Mouse (Mus musculus) stomach, postnatal 0 days (tissue): ENCODE measurements around the gene Tdrd9.
"Not testable (repeated sequence)": the region's sequence is repeated elsewhere in the genome, so short reads cannot be mapped to it uniquely, and the experiment has no call there.

ENCODE experiments used
- CTCF ChIP-seq: IDR thresholded peaks from 2 replicates; pipeline ENCODE4 v1.5.1; 2016; ENCODE audit warnings: antibody characterized with exemption, low read depth, mild to moderate bottlenecking, moderate library complexity
- EP300 ChIP-seq: optimal IDR thresholded peaks from 2 replicates; pipeline ENCODE3; 2016; ENCODE audit warnings: antibody characterized with exemption

DNA sequence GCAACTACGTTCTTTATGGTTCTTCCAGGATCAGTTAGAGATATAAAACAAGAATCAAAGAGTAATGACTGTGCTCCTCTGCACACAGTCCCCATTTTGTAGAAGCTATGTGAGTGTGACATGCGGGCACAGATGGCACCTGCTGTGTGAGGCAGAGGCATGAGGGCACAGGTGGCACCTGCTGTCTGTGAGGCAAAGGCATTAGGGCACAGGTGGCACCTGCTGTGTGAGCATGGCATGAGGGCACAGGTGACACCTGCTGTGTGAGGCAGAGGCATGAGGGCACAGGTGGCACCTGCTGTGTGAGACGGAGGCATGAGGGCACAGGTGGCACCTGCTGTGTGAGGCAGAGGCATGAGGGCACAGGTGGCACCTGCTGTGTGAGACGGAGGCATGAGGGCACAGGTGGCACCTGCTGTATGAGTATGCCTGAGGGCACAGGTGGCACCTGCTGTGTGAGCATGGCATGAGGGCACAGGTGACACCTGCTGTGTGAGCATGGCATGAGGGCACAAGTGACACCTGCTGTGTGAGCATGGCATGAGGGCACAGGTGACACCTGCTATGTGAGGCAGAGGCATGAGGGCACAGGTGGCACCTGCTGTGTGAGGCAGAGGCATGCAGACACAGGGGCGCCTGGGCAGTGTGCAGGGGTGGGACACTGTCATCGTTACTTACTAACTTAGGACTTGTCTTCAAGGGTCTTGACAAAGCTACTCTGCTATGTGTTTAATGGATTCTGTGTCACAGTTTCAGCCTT is 64.2 kb downstream of the Tdrd9 start:
- TF ChIP-seq EP300, CTCF: not testable (repeated sequence)
